Mouse (Mus musculus) liver, embryonic 14 days (tissue): ENCODE data around the gene Nob1. TPM values are rescaled to one million over a fixed set of nuclear protein-coding genes. Genes with fewer than 3 reads are reported as not detected.

ENCODE experiments used
- polyA plus RNA-seq: library from polyadenylated mRNA; depleted of rRNA; stranded (reverse); fragments of >200 nt; gene quantifications from 2 replicates; pipeline ENCODE4 v1.2.3, GENCODE M21; 2012; rRNA removed

Gene Nob1
- 31.1 and 33.7 TPM in 2 replicates for polyA plus RNA-seq

DNA sequence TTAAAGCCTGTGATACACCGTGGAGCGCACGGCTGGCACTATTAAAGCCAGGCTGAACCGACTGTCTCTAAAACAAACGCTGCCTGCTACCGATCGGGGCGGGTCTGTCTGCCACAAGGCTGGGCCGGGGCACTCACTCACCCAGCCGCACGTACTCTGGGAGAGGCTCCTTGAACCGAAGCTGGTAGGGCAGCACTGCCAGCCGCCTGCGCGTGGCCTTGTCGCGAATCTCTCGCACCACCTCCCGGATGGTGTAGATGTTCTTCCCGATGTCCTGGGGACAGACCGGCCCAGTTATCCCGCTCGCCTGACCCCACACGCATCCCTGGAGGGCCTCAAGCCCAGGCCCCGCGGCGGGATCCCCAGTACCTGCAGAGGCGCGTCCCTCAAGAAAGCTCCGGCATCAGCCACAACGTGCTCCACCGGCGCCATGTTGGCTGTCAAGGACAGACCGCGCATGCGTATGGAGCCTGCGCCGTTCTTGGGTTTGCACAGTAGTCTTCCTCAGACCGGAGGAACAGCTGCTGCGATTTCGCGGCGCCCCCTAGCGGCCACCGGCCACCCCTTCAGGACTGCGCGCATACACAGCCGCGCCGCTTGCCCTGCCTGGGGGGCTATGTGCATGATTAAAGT, at the start of gene Nob1:
Nob1 (minus strand) TSS at position 455 of the 633 bp plus-strand sequence.

DNA sequence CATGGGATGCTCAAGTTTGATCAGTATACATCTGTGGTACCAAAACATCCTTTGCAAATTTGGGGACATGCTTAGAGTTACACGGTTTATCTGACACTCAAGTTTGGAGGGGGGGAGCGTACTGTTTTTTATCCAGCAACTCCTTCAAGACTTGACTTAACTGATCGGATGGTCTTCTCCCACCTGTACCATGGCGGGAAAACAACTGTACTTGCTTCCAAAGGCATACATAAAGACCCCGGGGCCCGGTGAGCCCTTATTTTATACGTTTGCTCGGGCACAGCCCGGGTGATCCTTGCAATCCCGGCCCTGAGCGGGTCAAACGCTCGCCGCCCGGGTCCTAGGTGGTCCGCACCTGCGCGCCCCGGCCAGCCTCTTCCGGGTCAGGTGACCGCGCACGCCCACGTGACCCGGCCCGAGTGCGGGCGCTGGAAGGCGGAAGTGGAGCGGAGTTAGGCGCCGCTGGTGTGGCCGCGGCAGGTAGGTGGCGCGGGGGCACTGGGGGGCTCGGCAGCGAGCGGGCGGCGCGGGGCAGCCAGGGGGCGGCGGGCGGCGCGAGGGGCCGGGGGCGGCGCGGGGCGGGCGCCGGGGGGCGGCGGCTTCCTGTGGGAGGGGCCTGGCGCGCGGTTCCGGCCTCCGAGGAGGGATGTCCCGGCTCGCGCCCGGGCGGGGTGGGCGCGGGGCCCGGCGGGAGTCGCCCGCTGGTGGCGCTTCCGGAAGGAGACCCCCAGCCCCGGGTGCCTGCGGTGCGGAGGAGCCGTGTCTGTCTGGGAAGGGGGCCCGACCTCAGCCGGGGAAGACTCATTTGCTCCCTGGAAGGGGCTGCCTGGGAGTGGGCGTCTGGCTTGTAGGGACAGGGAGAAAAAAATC, 11.3 kb upstream of the Nob1 start, which contains the start of gene Wwp2:
Wwp2 (plus strand) TSS at position 404 of the 870 bp plus-strand sequence.

DNA sequence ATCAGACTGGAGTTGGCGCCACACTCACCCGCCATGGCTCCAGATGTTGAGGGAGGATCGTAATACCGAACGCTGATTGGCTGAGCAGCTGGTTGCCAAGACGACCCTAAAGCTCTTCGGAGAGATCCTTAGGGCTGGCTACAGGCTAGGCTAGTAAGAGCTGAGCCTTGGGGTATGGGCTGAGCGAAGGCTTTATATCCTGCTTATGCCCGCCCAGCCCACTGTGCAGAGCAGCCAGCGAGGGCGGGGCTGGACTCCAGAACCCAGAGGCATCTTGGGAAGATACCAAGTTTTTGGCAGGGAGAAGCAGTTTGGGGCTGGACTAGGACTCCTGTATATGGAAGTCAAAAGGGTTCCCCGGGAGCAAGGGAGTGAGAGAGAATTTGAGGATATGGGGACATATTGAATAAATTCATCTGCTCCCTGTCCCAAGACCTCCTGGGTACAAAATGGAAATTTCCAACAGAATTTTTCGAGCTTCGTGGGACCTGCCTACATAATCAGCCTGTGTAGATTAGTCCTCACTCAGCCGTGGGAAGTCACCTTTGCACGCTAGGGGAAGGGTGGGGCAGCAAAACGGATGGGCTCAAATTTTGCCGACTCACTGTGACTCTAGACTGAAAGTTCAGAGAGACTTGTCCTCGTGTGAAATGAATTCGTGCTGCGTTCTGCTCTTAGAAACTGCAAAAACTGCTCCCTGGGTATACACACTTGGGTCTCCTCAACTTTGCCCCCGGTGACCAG, 21.6 kb downstream of the Nob1 start, which contains the start of gene Nqo1:
Nqo1 (minus strand) TSS at position 169 of the 744 bp plus-strand sequence.

Other genes with a start within 250 kb of the Nob1 start
- gene Nfat5, start 131.6 kb downstream of the Nob1 start, polyA plus RNA-seq: 4.6 and 5.1 TPM in 2 replicates
- 7.7 and 8.2 TPM in 2 replicates for gene Nqo1, start 21.8 kb downstream of the Nob1 start, polyA plus RNA-seq
- 13.0 and 14.6 TPM in 2 replicates for gene Wwp2, start 11.3 kb upstream of the Nob1 start, polyA plus RNA-seq
- 83.8 and 89.1 TPM in 2 replicates for gene Psmd7, start 163.4 kb upstream of the Nob1 start, polyA plus RNA-seq